Mouse (Mus musculus) brain, embryonic 14.5 days (tissue): ENCODE data around the gene Rxfp1. TPM values are rescaled to one million over a fixed set of nuclear protein-coding genes. Genes with fewer than 3 reads are reported as not detected.

Experiments
- DNase-seq: peaks from one replicate; pipeline ENCODE4 v3.0.0-alpha.2; 2011; ENCODE audit warnings: low read depth
- CTCF ChIP-seq: fragments of 200-500 bp; IDR thresholded peaks from 2 replicates; pipeline ENCODE4 v1.5.1; 2012; ENCODE audit warnings: inconsistent platforms, mild to moderate bottlenecking, moderate library complexity, borderline replicate concordance; ENCODE audit not compliant: insufficient read depth, insufficient read length; ENCODE audit errors: extremely low read depth
- POLR2A ChIP-seq: fragments of 200-500 bp; IDR thresholded peaks from 2 replicates; pipeline ENCODE4 v1.6.1; 2012; ENCODE audit warnings: mild to moderate bottlenecking, inconsistent platforms, borderline replicate concordance; ENCODE audit not compliant: poor library complexity, insufficient read depth, insufficient read length, severe bottlenecking; ENCODE audit errors: extremely low read depth
- polyA plus RNA-seq: library from polyadenylated mRNA; depleted of rRNA; stranded (reverse); fragments of >200 nt; gene quantifications from 2 replicates; pipeline ENCODE4 v1.2.3, GENCODE M21; 2012; rRNA removed

Rxfp1 gene
- polyA plus RNA-seq, 1 experiment = 0.19 TPM

- peak; percentile 72; the same call in 1 of the 2 replicates for TF ChIP-seq CTCF
- TF ChIP-seq POLR2A = no peak
- DNase-seq = peak; percentile 83
These were observed 72.8 kb downstream of the Rxfp1 start for GRCm38 (mm10) chr3:79664787-79665408.

GRCm38 (mm10) chr3:79656682-79657081 lies 81.0 kb downstream of the Rxfp1 start:
- TF ChIP-seq CTCF = no peak
- DNase-seq = no peak

- no peak for DNase-seq
- no peak for TF ChIP-seq CTCF
- TF ChIP-seq POLR2A = no peak
These were observed 85.6 kb downstream of the Rxfp1 start for GRCm38 (mm10) chr3:79652129-79652528.

DNA sequence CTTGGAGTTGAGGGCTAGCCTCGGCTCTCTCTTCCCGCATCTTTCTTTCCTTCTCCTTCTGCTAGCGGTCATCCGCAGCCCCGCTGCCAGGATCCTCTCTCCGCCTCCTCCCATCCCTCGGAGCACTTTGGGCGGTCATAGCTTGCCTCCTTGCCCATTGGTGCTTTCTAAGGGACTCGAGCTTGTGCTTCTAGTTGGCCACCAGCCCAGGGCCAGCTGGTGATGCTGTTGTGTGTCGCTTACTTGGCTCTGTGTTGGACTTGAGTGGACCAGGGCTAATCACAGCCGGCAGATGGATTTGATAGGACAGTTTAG lies 108.3 kb downstream of the Rxfp1 start, which contains the start of gene Etfdh:
Etfdh (minus strand) TSS at position 85 of the 315 bp plus-strand sequence.
- TF ChIP-seq CTCF = no peak
- no peak for TF ChIP-seq POLR2A
- peak; percentile 92 for DNase-seq

- TF ChIP-seq CTCF (no peak), POLR2A (peak; percentile 61; the same call in 1 of the 2 replicates)
- DNase-seq = peak; percentile 100
These were observed 108.9 kb downstream of the Rxfp1 start, which contains the start of gene 4930579G24Rik for GRCm38 (mm10) chr3:79628561-79629415. TSS of gene 4930579G24Rik (plus strand) at chr3:79629079.

DNA sequence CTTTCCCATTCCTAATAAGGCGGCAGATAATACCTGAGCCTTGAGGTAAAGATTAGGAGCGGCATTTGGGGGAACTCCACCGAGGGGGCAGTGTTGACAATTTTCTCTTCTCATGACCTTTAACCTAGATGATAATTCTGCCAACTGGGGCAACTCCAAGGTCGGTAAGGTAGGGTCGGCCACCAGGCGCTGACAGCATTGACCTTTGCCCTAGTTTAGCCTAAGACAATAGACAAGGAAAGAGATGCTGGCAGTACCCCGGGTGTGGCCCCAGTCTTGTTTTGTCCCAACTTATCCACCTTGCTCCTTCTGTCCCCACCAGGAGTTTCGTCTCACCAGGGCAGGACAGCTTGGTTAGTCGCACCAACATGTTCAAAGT lies 109.5 kb downstream of the Rxfp1 start:
- no peak for TF ChIP-seq POLR2A
- TF ChIP-seq CTCF = no peak
- no peak for DNase-seq

GRCm38 (mm10) chr3:79627484-79628181 lies 110.0 kb downstream of the Rxfp1 start:
- TF ChIP-seq CTCF = no peak
- TF ChIP-seq POLR2A = no peak
- DNase-seq = peak; percentile 29

DNA sequence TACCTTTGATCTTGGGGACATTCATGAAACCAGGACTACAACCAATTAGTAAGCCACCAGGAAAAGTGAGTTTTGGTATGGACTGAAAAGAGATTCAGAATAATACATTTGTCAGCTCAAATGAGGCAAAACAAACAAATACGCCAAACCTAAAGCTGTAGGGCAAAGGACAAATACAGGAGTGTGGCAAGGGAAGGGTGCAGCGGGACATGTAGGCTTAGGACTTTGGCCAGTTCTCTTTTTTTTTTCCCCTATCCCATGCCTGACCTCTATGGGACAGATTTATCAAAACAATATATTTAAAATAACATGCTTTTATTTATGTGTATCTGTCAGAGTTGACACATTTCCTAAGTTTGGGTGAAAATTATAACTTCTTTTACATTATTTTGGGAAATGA lies 127.8 kb downstream of the Rxfp1 start:
- no peak for TF ChIP-seq POLR2A
- TF ChIP-seq CTCF = no peak
- no peak for DNase-seq

GRCm38 (mm10) chr3:79595468-79595867 lies 142.2 kb downstream of the Rxfp1 start:
- no peak for DNase-seq
- no peak for TF ChIP-seq POLR2A
- TF ChIP-seq CTCF = no peak

DNA sequence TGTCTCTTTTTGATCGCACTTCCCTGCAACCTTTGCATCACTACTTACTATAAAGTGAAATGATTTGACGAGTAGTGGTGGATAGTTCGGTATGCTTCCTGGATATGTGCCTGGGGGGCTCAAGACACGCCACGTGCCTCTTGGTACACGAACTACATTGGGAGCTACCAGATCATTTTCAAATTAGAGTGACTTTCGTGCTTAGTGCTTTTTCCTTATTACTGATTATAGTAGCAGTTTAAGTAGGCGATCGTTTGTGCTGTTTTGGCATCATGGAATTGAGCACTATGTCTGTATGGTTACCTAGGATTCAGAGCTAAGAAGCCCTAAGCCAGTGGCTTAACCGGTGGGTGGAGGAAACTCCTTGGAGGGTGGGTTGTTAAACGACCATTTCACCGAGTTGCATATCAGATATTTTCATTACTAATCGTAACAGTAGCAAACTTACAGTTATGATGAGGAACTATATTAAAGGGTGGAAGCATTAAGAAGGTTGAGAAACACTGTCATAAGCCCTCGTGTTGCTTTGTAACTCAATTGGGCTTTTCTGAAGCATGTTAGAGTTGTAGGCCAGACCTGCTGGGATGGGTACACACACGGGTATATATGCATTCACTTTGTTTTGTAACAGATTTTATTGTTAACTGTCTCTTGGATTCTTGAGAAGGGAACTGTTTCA lies 145.7 kb downstream of the Rxfp1 start:
- TF ChIP-seq CTCF (no peak), POLR2A (no peak)
- no peak for DNase-seq

Other genes with a start within 250 kb of the Rxfp1 start
- 14.2 and 21.3 TPM in 2 replicates for gene Fnip2, start 170.1 kb downstream of the Rxfp1 start, polyA plus RNA-seq
- gene Ppid, start 146.5 kb downstream of the Rxfp1 start, polyA plus RNA-seq = 77.0 and 77.5 TPM in 2 replicates
- 5.1 and 6.3 TPM in 2 replicates for gene 4930579G24Rik, start 108.8 kb downstream of the Rxfp1 start, polyA plus RNA-seq
- gene Etfdh, start 108.4 kb downstream of the Rxfp1 start, polyA plus RNA-seq = 28.7 and 28.8 TPM in 2 replicates
- gene Tmem144, start 114.9 kb upstream of the Rxfp1 start, polyA plus RNA-seq = 0.44 and 0.60 TPM in 2 replicates
- 1.3 and 2.6 TPM in 2 replicates for gene Fam198b, start 146.7 kb upstream of the Rxfp1 start, polyA plus RNA-seq